Mouse (Mus musculus) adrenal gland (tissue): ENCODE measurements at regions not wholly inside any gene's neighbourhood (a gene's known extent, or its start where the extent isn't known, plus 50 kb on each side); places are given as distances from the start of the nearest gene placed in this dataset.

ENCODE experiments used
- intact Hi-C: fragments of 180-260 bp; cut with DNase I; formaldehyde crosslinking; loops from one replicate; pipeline ENCODE4 v1.15.1; 2025

DNA sequence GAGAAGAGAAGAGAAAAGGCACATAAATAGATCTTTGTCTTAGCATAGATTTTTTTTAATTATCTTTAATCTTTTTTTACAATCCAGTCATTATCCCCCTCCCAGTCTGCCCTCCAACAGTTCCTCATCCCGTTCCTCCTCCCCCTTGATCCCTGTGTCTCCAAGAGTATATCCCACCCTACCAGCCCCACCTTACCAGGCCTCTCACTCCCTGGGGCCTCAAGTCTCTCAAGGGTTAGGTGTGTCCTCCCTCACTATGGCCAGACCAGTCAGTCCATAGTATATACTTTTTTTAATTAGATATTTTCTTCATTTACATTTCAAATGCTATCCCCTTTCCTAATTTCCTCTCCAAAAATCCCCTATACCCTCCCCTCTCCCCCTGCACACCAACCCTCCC, 475.1 kb downstream of the Rps29 start:
- intact Hi-C loops = no loop called here

DNA sequence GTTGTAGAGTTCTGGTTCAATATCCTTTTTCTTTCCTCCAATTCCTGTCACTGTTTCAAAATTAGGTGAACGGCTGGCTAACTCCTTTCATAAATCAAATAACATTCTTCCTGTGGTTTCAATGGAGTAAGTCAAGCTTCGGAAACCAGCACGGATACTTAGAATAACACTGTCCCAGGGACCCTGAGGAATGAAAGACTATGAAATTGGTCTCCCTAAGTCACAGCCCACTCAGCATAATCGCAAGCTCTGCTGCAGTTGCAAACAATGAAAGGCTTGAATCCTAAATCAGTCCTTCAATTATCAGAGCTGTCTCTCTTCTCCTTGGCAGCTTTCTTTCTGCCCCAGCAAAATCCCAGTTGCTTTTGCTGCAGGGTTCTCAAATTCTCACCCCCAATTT, 475.8 kb downstream of the Rps29 start:
- intact Hi-C loops = no loop called here

DNA sequence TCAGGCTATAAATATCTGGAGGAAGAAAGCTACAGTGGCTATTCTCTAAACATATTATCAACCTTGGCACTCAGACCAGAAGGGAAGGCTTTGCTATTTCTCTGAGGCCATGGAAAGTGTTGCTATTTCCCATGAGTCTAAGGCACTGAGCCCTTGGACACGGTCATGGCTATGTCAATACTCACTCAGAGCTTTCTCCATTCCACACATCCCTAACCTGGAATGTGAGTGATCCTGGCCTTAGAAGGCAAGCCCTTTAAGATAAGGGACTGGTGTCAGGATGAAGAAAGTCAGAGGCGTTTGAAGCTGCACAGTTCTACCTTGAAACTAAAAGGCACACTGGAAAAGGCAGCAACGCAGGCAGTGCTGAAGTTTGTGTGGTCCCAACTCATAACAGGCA, 478.3 kb downstream of the Rps29 start:
- intact Hi-C loops = no loop called here

DNA sequence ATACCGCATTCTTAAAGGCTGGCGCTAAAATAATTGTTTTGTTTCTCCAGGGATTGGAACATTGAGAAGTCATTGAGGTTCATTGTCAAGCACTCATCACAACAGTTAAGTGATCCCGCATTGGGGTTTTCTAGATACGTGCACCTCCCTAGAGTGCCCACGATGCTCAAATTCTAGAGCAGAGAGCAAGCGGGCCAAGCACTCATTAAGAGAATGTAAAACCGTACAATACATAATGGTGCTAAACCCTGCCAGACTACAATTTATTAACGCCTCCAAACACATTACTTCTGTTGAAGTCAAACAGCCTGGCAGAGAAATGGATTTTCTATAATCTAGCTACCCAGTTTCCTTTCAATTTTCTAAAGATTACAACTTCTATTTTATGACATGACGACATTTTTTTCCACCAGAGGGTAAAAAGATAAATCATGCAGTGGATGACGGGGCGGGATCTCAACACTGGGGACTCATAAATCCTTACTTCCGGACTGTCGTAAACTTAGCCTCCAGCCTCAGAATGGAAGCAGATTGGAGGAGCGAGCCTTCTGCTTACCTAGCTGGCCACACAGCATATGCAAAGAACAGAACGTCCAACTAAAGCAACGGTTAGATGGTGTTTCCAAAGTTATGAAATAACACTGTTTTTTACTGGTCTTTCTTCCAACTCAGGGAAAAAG, 482.8 kb downstream of the Rps29 start:
- intact Hi-C loops = no loop called here

DNA sequence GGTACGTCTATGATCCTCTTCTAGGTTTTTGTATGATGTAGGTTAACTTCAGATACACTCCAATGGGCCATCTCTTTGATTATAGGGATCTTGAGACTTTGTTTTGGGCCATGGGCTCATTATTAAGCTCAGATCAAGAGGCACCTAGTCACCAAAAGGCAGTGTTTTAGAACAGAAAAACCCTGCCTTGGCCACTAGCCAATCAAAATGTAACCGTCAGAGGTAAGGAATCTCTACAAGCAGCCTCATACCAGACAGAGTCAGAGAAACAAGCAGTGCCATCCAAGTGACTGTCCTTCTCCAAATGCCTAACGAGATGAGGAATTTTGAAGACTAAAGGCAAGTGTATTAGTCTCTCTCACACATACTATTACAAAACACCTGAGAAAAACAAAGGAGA, 487.0 kb downstream of the Rps29 start:
- intact Hi-C loops = no loop called here

DNA sequence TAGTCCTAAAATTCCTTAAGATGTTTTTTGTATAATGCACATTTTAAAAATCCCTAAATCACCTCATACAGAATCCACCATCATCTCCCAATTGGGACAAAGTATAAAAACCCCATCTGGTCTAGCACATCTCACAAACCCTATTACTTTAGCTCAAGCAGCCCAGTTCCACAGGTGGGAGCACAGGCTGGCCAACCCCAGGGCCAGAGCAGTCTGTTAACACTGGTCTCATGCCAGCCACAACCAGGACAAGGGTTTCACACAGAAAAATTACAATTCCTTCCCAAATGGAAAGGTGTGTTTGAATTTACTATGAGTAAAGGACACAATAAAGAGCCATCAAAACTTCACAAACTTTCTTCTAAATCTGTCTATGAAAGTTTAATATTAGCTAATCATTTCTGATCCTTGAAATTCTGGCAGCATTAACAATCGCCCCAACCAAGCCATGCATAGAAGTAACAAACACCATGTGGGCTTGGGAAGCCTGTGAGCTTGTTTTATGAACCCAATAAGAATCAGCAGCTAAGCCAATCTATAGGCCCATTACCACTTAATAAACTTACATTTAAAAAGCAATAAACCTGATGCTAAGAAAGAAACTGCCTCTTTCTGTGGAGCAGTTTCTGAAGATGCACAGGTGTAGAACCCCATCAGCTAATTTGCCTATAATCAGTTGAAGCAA, 512.9 kb downstream of the Rps29 start:
- intact Hi-C loops = no loop called here

DNA sequence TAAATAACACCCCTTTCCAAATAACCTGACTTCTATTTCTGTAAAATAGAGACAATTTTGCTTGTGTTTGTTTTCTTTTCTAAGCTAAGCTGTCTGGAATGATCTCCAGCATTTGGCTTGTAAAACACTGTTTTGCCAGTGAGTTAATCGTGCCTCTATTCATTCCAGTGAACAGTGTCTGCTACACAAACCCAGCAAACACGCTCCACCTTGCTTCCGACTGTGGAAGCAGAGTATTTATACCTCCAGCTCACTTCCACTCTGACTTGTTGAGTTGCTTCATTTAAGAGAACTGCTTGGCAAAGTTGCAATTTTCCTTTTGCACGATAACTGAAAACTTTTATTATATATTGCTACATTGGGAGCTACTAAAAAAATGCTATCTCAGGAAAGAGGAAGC, 515.3 kb downstream of the Rps29 start:
- intact Hi-C loops = no loop called here

DNA sequence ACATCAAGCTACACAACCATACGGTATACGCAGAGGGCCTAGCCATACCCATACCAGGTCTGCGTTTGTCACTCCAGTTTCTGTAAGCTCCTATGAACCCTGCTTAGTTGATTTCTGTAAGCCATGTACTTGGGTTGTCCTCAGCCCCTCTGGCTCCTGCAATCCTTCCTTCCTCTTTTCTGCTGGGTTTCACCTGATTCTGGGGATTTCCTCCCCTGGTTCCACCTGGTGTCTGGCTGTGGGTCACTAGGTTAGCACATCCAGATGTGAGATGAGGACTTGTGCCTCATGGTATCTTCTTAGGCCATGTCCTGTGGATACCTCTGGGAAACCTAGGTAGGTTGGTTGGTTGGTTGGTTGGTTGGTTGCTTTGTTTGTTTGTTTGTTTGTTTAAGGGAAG, 526.5 kb downstream of the Rps29 start:
- intact Hi-C loops = no loop called here

DNA sequence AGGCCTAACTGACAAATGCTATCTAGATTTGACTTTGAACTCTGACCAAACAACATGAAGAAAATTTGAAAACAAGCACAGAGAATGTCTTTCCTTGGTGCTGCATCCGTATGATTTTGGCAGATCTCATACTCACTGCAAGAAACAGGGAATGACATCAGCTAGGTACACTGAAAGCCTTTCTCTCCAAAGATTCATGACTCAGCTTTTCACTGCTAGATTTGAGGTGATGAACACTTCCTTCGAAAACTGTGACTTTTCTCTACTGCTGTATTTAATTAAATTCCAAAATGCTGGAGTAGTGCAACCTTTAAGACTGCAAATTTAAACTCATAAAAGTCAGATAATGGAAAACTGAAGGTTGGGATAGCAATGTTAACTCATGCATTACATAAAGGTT, 540.6 kb downstream of the Rps29 start:
- intact Hi-C loops = no loop called here

DNA sequence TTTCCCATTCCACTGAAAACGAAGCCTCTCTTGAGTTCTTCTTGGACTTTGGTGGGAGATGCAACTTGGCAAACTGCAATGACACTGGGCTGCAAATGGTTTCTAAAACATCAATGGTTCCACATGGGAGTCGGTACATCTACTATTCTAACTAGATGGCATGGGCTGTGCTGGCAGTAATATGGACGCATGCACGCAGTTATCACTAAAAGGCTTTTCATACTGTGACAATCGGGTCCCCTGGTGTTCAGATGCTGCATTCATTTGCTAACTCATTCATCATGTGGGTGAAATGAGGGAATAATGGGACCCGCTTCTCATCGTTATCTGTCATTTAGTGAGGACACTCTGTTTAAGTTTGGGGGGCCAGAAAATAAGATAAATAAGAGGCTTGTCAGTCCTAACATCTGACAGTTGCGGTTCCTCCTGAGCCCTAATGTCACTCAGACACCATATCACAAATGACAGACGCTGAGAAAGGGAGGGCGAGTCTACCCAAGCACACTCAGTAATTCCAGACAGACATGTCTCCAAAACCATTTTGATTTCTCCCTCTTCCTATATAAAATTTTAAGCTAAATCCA, 553.5 kb downstream of the Rps29 start:
- intact Hi-C loops = no loop called here

DNA sequence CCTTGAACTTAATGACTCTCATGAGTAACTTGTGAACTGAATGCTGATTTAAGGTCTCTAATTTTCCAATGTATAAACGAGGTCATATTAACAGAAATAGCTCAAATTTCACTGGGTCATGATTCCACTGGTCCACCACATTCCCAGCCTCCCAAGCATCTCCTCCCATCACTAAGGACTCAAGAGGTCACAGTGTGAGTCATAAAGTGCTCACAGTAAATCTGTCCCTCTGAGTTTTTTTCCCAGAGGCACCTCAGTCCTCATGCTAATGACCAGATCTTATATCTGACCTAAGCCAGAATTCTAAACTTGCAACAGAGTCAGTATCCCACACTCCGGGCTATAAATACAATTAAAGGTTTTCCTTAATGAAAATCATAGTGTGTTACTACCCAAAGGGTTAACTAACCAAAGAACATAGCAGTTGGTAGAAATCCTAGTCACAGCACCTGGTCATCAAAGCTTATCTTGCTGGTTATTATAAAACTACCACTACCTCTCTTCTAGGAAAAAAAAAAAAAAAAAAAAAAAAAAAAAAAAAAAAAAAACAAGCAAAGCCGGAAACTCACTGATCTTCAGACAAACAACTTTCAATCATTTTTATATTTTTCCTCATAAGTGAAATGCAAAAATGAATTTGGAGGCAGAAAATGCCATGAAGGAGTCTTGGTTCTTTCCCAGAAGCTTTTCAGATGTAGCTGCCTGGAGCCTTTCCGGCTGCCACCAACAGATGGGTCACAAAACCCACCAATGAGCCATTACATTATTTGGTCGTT, 554.3 kb downstream of the Rps29 start:
- intact Hi-C loops = no loop called here

DNA sequence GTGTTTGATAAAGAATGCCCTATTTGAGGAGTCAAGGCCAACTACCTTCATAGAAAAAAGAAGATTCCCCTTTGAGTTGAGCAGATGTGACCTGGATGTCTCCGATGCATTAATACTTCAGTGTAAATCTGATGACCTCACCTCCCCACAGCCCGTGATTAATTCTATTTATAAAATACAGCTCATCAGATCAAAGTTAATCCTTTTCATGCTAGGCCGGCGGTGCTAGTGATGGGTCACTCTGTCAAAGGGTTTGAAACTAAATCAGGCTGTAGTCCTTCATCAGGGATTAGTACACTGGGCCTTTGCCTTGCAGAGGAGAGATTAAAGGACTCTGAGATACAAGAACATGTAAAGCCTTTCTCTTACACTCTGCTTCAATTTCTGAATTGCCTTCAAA, 556.3 kb downstream of the Rps29 start:
- intact Hi-C loops = no loop called here

DNA sequence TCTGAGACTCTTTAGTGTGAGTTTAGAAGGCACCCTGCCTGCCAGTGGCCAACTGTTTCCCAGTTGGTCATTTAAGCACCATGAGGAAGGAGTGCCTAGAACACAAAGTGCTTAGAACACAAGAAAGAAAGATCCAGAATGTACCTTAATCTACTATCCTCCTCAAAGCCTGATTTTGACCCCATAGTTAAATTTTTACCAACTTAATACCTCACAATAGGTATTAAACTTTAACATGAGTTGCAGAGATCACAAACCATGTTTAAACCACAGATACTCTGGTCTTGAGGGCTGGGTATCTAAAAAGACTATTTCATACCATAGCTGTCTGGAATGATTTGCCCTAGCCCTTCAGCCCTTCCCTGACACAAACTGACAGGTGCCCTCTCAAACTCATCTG, 557.6 kb downstream of the Rps29 start:
- intact Hi-C loops = no loop called here

DNA sequence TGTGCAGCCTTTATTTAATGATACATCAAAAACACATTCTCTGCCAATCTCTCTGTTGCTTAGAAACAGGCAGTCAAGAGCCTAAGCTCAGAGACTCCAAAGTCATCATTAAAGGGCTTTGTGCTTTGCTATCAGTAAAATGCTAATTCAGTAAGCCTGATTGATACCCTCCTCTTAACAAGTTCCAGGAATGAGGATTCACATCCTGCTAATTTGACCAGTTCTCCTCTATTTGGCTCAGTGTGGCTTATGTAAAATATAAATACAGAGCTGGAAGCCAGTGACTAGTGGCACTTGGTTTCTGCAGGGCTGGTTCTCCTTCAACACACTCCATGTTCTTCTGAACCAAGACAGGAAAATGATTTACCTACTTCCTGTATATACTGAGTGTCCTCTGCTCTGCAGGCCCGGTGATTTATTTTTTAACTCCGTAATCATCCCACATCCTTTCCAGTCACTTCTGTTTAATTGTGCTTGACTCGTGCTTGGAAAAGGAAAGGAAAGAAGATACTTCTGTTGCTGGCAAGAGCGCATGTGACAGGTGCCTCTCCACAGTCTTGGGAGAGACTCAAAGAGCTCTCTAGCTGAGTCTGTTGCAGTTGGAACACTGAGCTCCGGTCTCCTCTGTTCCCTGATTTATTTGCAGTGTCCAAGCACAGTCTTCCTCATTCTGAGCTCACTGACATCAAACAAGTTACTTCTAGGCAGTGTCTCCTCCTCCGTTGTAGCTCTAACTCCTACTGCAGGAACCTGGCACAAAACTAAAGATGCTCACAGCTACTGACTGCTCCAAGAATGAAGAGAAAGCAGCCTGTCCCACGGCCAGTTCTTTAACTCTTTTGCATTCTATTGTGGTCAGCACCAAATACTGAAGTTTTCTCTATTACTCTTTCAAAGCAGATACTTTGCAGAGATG, 559.0 kb downstream of the Rps29 start:
- intact Hi-C loops = no loop called here

DNA sequence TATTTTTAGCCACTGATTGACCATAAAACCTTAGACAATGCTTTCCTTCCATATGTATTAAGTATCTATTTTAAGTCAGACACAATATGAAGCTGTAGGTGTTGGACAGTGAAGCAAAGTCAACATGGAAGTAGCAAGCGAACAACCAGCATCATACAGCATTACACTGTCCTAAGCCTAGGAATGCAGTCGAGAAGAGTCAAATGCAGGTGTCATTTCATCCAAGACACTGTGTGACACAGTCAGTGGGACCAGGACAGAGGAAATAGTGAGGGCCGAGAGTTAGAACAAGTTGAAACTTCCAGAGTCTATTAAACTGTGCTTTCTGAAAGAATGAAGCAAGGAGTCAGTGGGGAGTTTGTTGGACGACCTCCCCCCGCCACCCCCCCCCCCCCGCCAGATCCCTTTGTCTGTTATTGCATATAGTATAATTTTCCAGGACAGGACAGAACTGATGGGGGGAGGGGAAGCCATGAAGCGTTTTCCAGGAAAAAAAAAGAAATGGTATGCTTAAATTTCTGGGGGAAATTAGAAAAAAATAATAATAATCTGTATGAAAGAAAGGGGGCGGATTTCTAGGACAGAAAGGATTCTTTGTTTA, 559.9 kb downstream of the Rps29 start:
- intact Hi-C loops = no loop called here

DNA sequence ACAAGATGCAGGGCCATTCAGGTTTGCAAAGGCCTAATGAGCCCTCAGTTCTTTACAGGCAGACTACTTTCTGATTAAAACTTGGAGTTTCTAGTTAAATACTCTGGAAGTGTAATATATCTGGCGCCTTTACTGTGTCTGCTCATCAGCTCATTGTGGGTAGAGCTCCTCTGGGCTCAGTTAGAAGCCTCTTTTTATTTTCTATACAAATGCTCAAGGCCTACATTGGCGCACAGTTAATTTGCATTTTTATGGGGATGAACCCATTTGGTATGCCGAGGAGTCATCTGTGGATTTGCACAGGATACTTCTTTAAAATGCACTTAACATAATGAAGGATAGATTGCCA, 573.5 kb downstream of the Rps29 start:
- intact Hi-C loops = no loop called here

DNA sequence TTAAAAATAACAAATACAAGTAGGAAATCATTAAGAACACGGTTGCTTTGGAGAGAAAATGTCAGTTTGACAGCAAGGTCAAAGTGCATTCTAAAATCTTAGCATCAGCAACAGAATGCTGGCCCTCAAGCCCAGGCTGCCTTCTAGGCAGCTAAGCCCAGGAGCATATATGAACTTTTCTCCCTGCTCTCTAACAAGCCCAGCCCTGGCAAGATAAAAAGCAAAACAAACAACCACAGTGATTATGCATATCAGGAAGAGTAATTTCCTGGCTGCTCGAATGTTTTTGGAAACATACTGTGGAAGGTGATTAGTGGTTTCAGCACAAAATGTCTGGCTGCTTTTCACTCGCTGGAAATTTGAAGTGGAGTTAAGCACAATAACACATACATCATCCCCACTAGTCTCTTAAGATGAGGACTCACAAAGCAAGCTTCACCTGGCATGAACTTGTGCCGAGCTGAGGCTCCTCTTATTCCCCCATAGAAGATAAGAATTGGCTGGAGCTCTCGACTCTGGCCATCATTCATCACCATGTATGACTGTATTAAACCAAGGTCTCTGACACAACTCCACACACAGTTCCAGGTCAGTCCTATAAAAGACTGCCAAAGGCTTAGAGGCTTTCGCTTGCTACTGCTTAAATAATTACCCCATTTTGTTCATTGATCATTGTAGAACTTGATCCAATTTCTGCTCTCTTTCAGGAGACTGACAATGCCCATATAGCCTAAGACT, 574.0 kb downstream of the Rps29 start:
- intact Hi-C loops = no loop called here

DNA sequence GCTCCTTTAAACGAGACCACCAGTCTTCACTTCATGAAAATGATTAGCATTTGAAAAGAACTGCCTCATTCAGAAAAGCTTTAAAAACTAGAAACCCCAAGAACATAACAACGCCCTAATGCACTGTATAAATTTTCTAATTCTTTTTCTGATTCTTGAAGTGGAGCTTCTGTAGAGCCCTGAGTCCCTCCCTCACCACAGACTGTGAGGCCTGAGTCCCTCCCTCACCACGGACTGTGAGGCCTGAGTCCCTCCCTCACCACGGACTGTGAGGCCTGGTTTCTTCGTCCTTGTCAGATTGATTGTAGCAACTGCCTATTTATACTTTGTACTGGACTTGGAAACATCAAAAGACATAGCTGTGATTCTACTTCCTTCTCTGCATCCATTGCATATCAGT, 579.1 kb downstream of the Rps29 start:
- intact Hi-C loops = no loop called here

DNA sequence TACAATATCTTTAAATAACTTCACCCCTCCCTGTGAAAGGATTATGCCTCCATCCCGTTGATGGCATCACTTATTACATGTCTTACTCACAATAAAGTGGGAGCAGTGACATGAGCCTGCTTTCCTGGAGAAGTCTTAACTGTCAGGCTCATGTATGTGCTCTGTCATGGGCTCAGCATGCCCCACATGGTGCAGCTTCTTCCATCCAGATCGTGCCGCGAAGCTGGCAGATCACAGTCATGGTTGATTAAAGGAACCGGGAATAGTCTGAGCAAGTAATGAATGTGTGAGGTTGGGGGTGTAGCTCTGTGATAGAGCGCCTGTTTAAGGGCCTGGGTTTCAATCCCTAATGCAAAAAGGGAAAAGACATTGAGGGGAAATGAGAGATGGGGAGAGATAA, 581.5 kb downstream of the Rps29 start:
- intact Hi-C loops = no loop called here

DNA sequence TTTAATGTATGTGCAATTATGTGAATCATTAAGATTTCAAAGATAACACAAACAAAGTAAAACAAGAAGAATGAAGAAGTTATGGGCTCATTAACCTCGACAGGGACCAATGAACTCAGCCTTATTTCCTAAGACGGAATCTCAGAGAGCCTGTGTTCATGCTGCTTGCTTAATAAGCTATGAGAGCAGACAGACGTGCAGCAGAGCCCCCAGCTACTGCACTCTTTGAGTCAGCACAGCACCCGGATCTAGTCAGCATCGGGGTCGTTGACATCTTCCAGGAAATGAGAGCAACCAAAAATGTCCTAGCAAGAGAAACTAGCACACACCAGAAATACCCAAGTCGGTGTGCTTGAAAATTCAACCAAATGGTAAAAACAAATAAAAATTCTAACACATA, 582.1 kb downstream of the Rps29 start:
- intact Hi-C loops = no loop called here
